Mouse (Mus musculus) gastrocnemius, adult 2 months (tissue): ENCODE results near the gene Pum2. TPM values are rescaled to one million over a fixed set of nuclear protein-coding genes. Genes with fewer than 3 reads are reported as not detected.

Experiments used
- DNase-seq: peaks from one replicate; pipeline ENCODE4 v3.0.0; 2022
- H3K27ac ChIP-seq: fragments of 200-600 bp; 2 replicates; pipeline ENCODE4 v1.8.1; 2022; ENCODE audit warnings: mild to moderate bottlenecking
- H3K4me3 ChIP-seq: fragments of 200-600 bp; 2 replicates; pipeline ENCODE4 v1.8.1; 2022; ENCODE audit warnings: mild to moderate bottlenecking, moderate library complexity
- CTCF ChIP-seq: fragments of 200-600 bp; IDR thresholded peaks from 2 replicates; pipeline ENCODE4 v1.8.1; 2022; ENCODE audit warnings: antibody characterized with exemption, mild to moderate bottlenecking, moderate library complexity
- intact Hi-C: fragments of 180-260 bp; cut with DNase I; formaldehyde crosslinking; loops from one replicate; pipeline ENCODE4 v1.15.1; 2025
- total RNA-seq, 2 experiments: library from RNA; stranded (reverse); gene quantifications; 2 replicates each; pipeline ENCODE4 v1.2.3; 2021

Pum2 gene
- total RNA-seq, 2 experiments from 2014 or later, result 83.1 to 83.6 TPM

GRCm38 (mm10) chr12:8656596-8656995 lies 17.3 kb upstream of the Pum2 start:
- Histone ChIP-seq H3K27ac (no peak overlapping the region), H3K4me3 (no peak overlapping the region)
- intact Hi-C loops, result no loop called here
- no peak for TF ChIP-seq CTCF
- DNase-seq, result no peak

DNA sequence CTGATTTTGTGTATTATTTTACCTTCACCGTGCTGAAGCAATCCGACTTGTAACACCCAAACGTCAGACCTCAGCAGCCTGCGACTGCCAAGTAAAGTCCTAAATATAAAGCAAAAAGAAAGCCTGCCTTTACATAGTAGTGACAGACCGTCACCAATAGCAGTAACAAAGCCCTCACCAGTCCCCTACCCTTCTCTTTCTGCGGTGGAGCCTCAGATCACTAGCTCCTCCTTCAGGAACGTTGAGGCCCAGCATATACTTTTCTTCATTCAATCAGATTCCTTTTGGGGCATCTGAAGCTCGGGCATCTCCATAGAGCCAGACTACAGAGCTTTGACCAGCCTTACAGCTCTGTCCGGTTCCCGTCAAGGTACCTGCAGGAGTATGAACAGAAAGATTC lies 16.8 kb upstream of the Pum2 start:
- no peak for TF ChIP-seq CTCF
- intact Hi-C loops, result no loop called here
- DNase-seq, result no peak
- Histone ChIP-seq H3K27ac (no peak overlapping the region), H3K4me3 (no peak overlapping the region)

DNA sequence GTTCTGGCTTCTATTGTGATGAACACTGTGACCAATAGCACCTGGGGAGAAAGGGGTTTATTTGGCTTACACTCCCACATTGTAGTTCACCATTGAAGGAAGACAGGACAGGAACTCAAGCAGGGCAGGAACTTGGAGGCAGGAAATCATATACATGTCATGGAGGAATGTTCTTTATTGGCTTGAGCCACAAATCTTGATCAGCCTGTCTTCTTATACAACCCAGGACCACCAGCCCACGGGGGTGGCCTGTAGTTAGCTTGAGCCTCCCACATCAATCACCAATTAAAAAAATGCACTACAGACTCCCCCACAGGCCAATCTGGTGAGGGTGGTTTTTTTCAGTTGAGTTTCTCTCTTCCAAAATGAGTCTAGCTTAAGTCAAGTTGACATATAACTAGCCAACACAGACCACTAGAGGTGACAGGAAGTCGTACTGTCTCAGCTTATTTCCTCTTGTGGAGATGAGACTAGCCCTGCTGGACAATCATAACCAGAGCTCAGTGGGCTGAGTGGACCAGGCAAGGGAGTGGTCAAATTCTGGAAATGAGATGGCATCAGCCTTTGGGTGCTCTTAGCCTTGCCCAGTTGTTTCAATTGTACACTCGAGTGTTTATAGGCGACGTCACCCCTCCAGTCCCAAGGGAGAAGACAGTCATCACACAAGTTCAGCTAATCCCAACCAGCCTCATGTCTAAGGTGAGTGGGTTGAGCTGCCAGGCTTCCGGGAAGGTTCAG lies 16.1 kb upstream of the Pum2 start:
- intact Hi-C loops, result no loop called here
- no peak overlapping the region for H3K27ac ChIP-seq
- H3K4me3 ChIP-seq, result no peak overlapping the region
- TF ChIP-seq CTCF, result no peak
- no peak for DNase-seq

DNA sequence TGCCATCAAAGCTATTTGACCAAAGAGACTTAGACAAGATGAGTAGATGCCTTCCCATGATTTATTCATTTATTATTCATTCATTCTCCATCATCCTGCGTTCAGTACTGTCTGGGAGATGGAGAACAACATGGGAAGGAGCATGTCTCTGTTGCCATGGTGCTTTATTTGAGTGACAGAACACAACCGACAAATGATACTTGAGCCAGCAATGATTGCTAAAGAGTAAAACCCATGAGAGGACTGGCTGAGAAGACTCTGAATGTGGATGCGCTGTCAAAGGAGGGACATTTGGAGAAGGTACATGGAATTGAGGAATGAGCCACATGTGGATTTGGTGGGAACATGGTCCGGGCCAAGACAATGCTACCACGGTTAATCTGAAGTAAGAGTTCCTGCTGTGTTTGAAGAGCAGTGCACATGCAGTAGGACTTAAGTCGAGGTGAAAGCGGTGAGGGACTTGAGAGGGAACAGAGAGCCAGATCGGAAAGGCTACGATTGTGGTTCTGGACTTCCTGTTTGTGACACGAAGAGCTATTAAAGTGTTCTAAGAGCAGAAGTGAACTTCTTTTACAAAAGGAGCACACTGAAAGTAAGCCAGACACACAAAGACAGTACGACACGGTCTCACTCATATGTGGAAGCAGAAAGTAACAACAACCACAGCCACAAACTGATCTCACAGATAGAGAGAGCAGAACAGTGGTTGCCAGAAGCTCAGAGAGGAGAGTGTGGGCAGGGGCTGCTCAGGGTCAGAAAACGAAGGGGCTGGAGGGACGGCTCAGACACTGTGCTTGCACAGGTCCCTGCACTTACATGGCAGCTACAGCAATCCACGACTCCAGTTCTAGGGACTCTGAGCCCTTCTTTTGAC lies 14.3 kb upstream of the Pum2 start:
- no peak for DNase-seq
- Histone ChIP-seq H3K27ac (no peak overlapping the region; the same call in 1 of the 2 replicates), H3K4me3 (no peak overlapping the region)
- intact Hi-C loops, result no loop called here
- TF ChIP-seq CTCF, result no peak

- Histone ChIP-seq H3K27ac (no peak overlapping the region), H3K4me3 (no peak overlapping the region)
- intact Hi-C loops, result no loop called here
- DNase-seq, result no peak
- TF ChIP-seq CTCF, result no peak
Observed at GRCm38 (mm10) chr12:8661747-8662146, 12.2 kb upstream of the Pum2 start.

GRCm38 (mm10) chr12:8662175-8662574 lies 11.8 kb upstream of the Pum2 start:
- intact Hi-C loops, result no loop called here

DNA sequence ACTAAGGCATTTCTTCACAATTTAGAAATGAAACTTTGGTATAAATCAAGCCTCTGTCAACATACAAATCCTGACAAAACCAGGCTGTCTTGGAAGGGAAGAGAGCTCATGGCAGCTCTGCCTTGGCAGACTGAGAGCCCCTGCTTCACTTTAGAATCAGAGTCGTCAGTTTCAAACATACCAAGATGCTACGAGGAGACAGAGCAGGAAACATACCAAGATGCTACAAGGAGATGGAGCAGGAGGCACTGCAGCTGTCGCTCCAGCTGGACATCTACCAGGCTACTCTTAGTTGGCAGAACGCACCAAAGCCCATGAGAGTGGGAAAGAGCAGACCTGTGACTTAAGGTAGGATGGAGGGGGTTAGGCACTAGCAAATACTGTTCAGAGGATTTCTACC lies 11.2 kb upstream of the Pum2 start:
- TF ChIP-seq CTCF, result no peak
- Histone ChIP-seq H3K4me3 (no peak overlapping the region), H3K27ac (no peak overlapping the region)
- no peak for DNase-seq
- intact Hi-C loops, result no loop called here

More at GRCm38 (mm10) chr12:8662175-8662574, 11.8 kb upstream of the Pum2 start:
- Histone ChIP-seq H3K27ac (no peak overlapping the region), H3K4me3 (no peak overlapping the region)
- no peak for TF ChIP-seq CTCF
- no peak for DNase-seq

DNA sequence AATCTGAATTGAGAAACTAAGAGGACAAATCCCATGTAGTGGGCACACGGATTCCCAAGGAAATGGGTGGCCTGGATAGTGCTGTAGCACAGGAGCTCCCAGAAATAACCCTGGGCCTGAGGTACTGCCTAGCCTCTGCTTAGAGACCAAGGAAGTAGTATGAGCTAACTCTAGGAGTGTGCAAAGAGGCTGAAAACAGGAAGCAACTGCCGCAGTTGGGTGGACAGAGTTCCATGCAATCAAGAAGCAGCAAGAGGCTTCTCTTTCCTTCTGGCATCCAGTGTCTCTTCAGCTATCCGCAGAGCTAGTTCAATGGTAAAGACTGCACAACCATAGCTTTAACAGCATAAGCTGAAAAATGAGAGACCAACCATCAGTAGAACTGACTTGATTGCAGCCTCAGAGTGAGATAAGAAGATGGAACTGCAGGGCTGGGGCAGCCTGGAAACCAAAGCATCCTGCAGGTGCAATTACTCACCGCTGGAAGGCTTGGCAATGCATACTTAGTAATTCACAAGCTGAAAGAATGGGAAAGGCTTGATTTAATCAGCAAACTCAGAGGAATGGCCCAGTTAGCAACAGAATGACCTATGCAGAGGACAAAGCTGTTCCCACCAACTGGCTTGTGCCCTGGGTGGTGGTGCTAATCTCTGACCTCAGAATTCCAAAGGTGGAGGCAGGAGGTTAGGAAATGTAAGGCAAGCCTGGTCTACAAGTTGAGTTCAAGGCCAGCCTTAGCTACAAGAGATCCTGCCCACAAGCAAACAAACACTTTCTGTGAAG lies 6.3 kb upstream of the Pum2 start:
- DNase-seq, result no peak
- no peak for TF ChIP-seq CTCF
- intact Hi-C loops, result no loop called here
- no peak overlapping the region for H3K4me3 ChIP-seq
- H3K27ac ChIP-seq, result no peak overlapping the region

DNA sequence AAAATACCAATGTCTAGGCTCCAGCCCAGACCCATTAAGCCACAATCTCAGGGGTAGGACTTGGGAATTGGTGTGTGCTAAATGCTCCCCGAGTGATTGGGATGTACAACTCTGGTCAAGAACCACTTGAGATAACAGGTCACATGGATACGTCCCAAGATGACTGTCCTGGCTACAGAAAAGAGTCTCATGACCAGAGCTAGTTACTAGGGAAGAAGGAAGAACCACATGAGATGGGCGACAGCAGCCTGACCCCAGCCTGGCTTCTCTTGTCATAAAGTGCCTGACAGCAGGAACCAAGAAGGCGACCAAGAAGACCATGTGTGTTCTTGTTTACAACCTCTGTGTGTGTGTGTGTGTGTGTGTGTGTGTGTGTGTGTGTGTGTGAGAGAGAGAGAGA lies 4.5 kb upstream of the Pum2 start:
- H3K4me3 ChIP-seq, result no peak overlapping the region
- H3K27ac ChIP-seq, result no peak overlapping the region
- DNase-seq, result no peak
- intact Hi-C loops, result no loop called here
- TF ChIP-seq CTCF, result no peak

DNA sequence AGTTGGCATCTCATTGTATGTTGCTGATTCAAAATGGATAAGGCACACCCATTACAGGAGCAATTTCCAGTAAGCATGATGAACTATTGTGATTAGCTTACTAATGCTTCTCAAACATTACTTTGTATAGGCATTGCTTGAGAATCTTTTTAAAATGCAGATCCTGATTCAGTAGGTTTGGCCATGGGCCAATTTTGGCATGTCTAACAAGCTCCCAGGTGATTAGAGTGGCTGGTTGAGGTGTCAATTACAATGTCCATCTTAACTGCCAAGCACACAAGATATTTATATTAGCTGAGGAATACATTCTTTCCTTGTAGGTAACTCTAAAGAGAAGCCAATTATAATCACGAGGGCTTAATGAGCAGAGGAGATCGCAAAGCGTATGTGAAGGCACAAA lies 4.1 kb upstream of the Pum2 start:
- H3K27ac ChIP-seq, result no peak overlapping the region
- TF ChIP-seq CTCF, result no peak
- intact Hi-C loops, result no loop called here
- no peak for DNase-seq
- H3K4me3 ChIP-seq, result no peak overlapping the region

DNA sequence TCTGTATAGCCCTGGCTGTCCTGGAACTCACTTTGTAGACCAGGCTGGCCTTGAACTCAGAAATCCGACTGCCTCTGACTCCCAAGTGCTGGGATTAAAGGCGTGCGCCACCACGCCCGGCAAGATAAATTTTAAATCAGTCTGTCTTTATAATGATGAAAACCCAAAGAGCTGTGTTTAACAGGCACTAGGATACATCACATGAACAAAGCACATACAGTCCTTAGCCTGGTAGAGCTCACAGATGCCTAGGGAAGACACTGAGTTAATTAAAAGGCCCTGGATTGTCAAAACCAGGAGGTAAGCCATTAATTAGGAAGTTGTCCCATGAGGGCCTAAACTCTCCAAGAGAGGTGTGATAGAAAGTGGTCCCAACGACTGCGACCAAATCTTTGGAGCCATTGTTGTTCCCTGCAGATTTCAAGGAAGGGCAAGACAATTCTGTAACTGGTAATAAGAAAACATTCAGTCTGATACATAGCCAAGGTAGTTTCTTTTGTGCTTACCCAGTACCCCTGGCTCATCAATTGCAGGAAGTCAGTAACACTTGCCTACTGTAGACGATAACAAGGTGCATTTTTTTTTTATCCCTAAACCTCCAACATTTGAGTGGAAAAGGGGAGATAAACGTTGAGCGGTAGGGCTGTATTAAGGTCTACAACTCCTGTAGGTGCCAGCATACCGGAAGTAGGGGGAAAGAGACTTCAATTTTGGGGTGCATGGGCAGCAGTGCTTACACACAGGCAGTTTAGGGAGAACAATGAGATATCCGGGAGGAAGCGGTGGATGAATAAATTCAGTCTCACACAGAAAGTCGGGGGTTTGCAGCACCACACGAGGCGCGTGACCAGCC lies 587 bp upstream of the Pum2 start:
- intact Hi-C loops, result loop anchor here (2.0 kb wide), 1 partner anchor 33 kb away; no protein-coding TSS in a partner anchor

DNA sequence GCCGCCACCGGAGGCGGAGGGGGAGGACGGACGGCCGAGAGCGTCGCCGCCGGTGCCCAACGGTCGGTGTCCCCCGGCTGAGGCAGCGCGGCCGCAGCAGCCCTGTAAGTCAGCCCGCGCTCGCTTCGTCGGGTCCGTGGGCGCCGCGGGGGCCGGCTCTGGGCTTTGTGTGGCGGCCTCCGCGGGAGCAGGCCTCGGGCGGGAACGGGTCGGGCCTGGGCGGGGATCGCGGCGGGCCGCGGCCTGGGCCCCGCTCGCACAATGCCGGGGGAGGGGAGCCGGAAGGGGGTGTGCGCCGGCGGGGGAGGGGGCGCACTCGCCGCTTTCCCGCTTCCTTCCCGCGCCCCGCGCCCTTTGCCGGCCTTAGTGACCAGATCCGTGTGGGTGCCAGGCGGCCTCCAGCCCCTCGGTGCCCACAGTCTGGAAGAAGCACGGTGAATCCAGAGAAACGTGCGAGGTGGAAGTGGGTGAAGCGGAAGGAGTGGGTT lies 487 bp downstream of the Pum2 start:
- TF ChIP-seq CTCF, result no peak
- intact Hi-C loops, result no loop called here
- H3K27ac ChIP-seq, result peak overlapping the region; percentile 97
- no peak for DNase-seq
- peak overlapping the region; percentile 93 for H3K4me3 ChIP-seq

More for the DNA sequence above, 587 bp upstream of the Pum2 start:
- no peak for TF ChIP-seq CTCF
- Histone ChIP-seq H3K4me3 (peak overlapping the region; percentile 93), H3K27ac (peak overlapping the region; percentile 97)
- no peak for DNase-seq
